Mouse (Mus musculus) C2C12 (cell line): Measurements from ENCODE around the gene Zfp292. TPM values are rescaled to one million over a fixed set of nuclear protein-coding genes. Genes with fewer than 3 reads are reported as not detected.

ENCODE experiments used
- H3K27me3 ChIP-seq: one replicate; pipeline ENCODE4 v1.6.1; 2011; ENCODE audit not compliant: control insufficient read depth, insufficient read depth, insufficient read length
- H3K36me3 ChIP-seq: one replicate; pipeline ENCODE4 v1.6.1; 2011; ENCODE audit not compliant: control insufficient read depth, insufficient read depth
- H3K4me3 ChIP-seq: one replicate; pipeline ENCODE4 v1.5.1; 2011; ENCODE audit warnings: mild to moderate bottlenecking, control low read depth; ENCODE audit not compliant: poor library complexity, insufficient read depth, severe bottlenecking
- H3K79me2 ChIP-seq: one replicate; pipeline ENCODE4 v1.6.1; 2011; ENCODE audit not compliant: control insufficient read depth, insufficient read depth
- H3K79me3 ChIP-seq: one replicate; pipeline ENCODE4 v1.6.1; 2011; ENCODE audit warnings: low read depth, control low read depth
- H3ac ChIP-seq: one replicate; pipeline ENCODE3; 2011; ENCODE audit warnings: low read depth; ENCODE audit not compliant: control insufficient read depth, insufficient read length
- CEBPB ChIP-seq: IDR thresholded peaks from one replicate; pipeline ENCODE4 v1.6.1; 2011; ENCODE audit warnings: low read depth, mild to moderate bottlenecking, control low read depth, moderate library complexity
- CTCF ChIP-seq: IDR thresholded peaks from one replicate; pipeline ENCODE4 v1.5.1; 2011; ENCODE audit not compliant: control insufficient read depth, insufficient read depth, insufficient read length
- FOSL1 ChIP-seq: IDR thresholded peaks from one replicate; pipeline ENCODE4 v1.8.0; 2011; ENCODE audit warnings: mild to moderate bottlenecking, low read length; ENCODE audit not compliant: poor library complexity, insufficient read depth, severe bottlenecking
- MAX ChIP-seq: IDR thresholded peaks from one replicate; pipeline ENCODE4 v1.6.1; 2011; ENCODE audit warnings: mild to moderate bottlenecking, control low read depth
- MYOD1 ChIP-seq: IDR thresholded peaks from one replicate; pipeline ENCODE4 v1.6.1; 2011; ENCODE audit warnings: low read depth; ENCODE audit not compliant: control insufficient read depth, insufficient read length
- MYOG ChIP-seq: IDR thresholded peaks from one replicate; pipeline ENCODE4 v1.6.1; 2011; ENCODE audit not compliant: control insufficient read depth, insufficient read length; ENCODE audit errors: extremely low read depth
- USF1 ChIP-seq: IDR thresholded peaks from one replicate; pipeline ENCODE4 v1.6.1; 2011; ENCODE audit warnings: low read depth, mild to moderate bottlenecking, control low read depth, moderate library complexity
- polyA plus RNA-seq: library from polyadenylated mRNA; unstranded; fragments of >200 nt; fragmentation: generic; extraction: Trizol; gene quantifications from one replicate; pipeline ENCODE4 v1.2.1, GENCODE M21; 2012; ENCODE audit warnings: missing spikeins

The Zfp292 gene
- polyA plus RNA-seq, 1 experiment: 1.7 TPM

- H3ac ChIP-seq: no peak overlapping the region
- no peak overlapping the region for H3K4me3 ChIP-seq
- H3K36me3 ChIP-seq: peaks cover 15% of the 10 kb centered on the region
- peaks cover 95% of the 10 kb centered on the region for H3K79me3 ChIP-seq
- TF ChIP-seq CTCF (no peak), USF1 (no peak), CEBPB (no peak)
- H3K79me2 ChIP-seq: peaks cover 100% of the 10 kb centered on the region
- no peaks in the 10 kb centered on the region for H3K27me3 ChIP-seq
These were observed 23.9 kb downstream of the Zfp292 start for GRCm38 (mm10) chr4:34858903-34859302.

- TF ChIP-seq MYOG (no peak), USF1 (no peak), CEBPB (no peak), MAX (no peak), CTCF (no peak), FOSL1 (no peak), MYOD1 (no peak)
- Histone ChIP-seq H3K79me3 (peaks cover 95% of the 10 kb centered on the region), H3K79me2 (peaks cover 100% of the 10 kb centered on the region), H3K4me3 (no peak overlapping the region), H3K36me3 (peaks cover 26% of the 10 kb centered on the region), H3ac (no peak overlapping the region), H3K27me3 (no peaks in the 10 kb centered on the region)
These were observed 26.8 kb downstream of the Zfp292 start for GRCm38 (mm10) chr4:34855966-34856365.

GRCm38 (mm10) chr4:34852051-34852450 is 30.7 kb downstream of the Zfp292 start:
- Histone ChIP-seq H3K4me3 (no peak overlapping the region), H3K79me2 (peaks cover 98% of the 10 kb centered on the region), H3K27me3 (no peaks in the 10 kb centered on the region), H3K36me3 (peaks cover 29% of the 10 kb centered on the region), H3ac (no peak overlapping the region), H3K79me3 (peaks cover 87% of the 10 kb centered on the region)
- TF ChIP-seq MAX: no peak
- TF ChIP-seq MYOG: no peak
- no peak for TF ChIP-seq MYOD1
- TF ChIP-seq CEBPB: no peak
- TF ChIP-seq CTCF: no peak
- TF ChIP-seq FOSL1: no peak
- TF ChIP-seq USF1: no peak

GRCm38 (mm10) chr4:34850156-34850555 is 32.6 kb downstream of the Zfp292 start:
- peaks cover 84% of the 10 kb centered on the region for H3K79me3 ChIP-seq
- H3K79me2 ChIP-seq: peaks cover 98% of the 10 kb centered on the region
- no peaks in the 10 kb centered on the region for H3K27me3 ChIP-seq
- no peak overlapping the region for H3K4me3 ChIP-seq
- TF ChIP-seq MYOG (no peak), CEBPB (no peak), CTCF (no peak), USF1 (no peak), FOSL1 (no peak), MYOD1 (no peak), MAX (no peak)
- peaks cover 29% of the 10 kb centered on the region for H3K36me3 ChIP-seq
- no peak overlapping the region for H3ac ChIP-seq

GRCm38 (mm10) chr4:34847679-34848309 is 35.0 kb downstream of the Zfp292 start:
- peaks cover 85% of the 10 kb centered on the region for H3K79me3 ChIP-seq
- H3ac ChIP-seq: no peak overlapping the region
- peaks cover 15% of the 10 kb centered on the region for H3K36me3 ChIP-seq
- H3K4me3 ChIP-seq: no peak overlapping the region
- peaks cover 98% of the 10 kb centered on the region for H3K79me2 ChIP-seq
- TF ChIP-seq USF1: no peak
- TF ChIP-seq MYOG: no peak
- no peak for TF ChIP-seq MAX
- TF ChIP-seq MYOD1: no peak
- no peak for TF ChIP-seq CTCF
- TF ChIP-seq FOSL1: no peak
- TF ChIP-seq CEBPB: no peak
- H3K27me3 ChIP-seq: no peaks in the 10 kb centered on the region

GRCm38 (mm10) chr4:34843839-34844238 is 38.9 kb downstream of the Zfp292 start:
- Histone ChIP-seq H3K4me3 (no peak overlapping the region), H3K27me3 (no peaks in the 10 kb centered on the region), H3ac (no peak overlapping the region), H3K36me3 (peaks cover 11% of the 10 kb centered on the region), H3K79me2 (peaks cover 98% of the 10 kb centered on the region), H3K79me3 (peaks cover 77% of the 10 kb centered on the region)
- TF ChIP-seq MYOD1: no peak
- no peak for TF ChIP-seq CTCF
- no peak for TF ChIP-seq FOSL1
- no peak for TF ChIP-seq MYOG
- TF ChIP-seq USF1: no peak
- no peak for TF ChIP-seq MAX
- TF ChIP-seq CEBPB: no peak
